Comparison of ENCODE assay signal across 20 mouse cellular contexts in genomic region chr16:12693346-12693745, GRCm38 (mm10).
DNase-seq lines count a peak whose midpoint lies in the region; ATAC-seq and TF ChIP-seq lines count a peak whose summit lies in the region.
"Had no signal": no experiment of that assay in that cellular context is flagged by ENCODE, and none has a peak within 500 bp of the region (broad histone marks: within the 10 kb centered on the region; RNA-seq: fewer than 3 reads in every experiment).

No protein-coding gene starts in this region.

- H3K4me3 ChIP-seq in midbrain, embryonic 11.5 days (ENCODE audit: low read depth, low read length) = no peak overlapping the region
- no peak overlapping the region for H3K4me3 ChIP-seq in midbrain, postnatal 0 days (ENCODE audit: low read depth, low read length)
- H3K4me3 ChIP-seq: embryonic facial prominence, embryonic 10.5 days; forebrain, embryonic 13.5 days; hindbrain, embryonic 13.5 days had no signal

- no peaks in the 10 kb centered on the region for H3K9me3 ChIP-seq in midbrain, embryonic 11.5 days (ENCODE audit: control insufficient read depth, low read length)
- H3K9me3 ChIP-seq in midbrain, postnatal 0 days (ENCODE audit: low read length) = no peaks in the 10 kb centered on the region
- H3K9me3 ChIP-seq: embryonic facial prominence, embryonic 10.5 days; forebrain, embryonic 13.5 days; G1E; hindbrain, embryonic 13.5 days had no signal

- no peak overlapping the region for H3K4me2 ChIP-seq in midbrain, embryonic 11.5 days
- H3K4me2 ChIP-seq in midbrain, postnatal 0 days (ENCODE audit: low read depth, low read length, poor library complexity, severe bottlenecking) = no peak overlapping the region
- H3K4me2 ChIP-seq: forebrain, embryonic 13.5 days; hindbrain, embryonic 13.5 days had no signal

- ATAC-seq in midbrain, embryonic 11.5 days (ENCODE audit: low FRiP score) = 0 out of 2 replicates have a peak, but pooled peaks have one; percentile 14
- ATAC-seq in midbrain, postnatal 0 days (ENCODE audit: low FRiP score) = no peak
- ATAC-seq: activated CD4-positive, CD25-positive, alpha-beta regulatory T cell, adult 4 months; forebrain, embryonic 13.5 days; forebrain, postnatal 0 days; hindbrain, postnatal 0 days had no signal

- H3K4me1 ChIP-seq in midbrain, embryonic 11.5 days (ENCODE audit: control insufficient read depth, insufficient read depth, low read length) = no peaks in the 10 kb centered on the region
- H3K4me1 ChIP-seq in midbrain, postnatal 0 days (ENCODE audit: insufficient read depth, low read length) = no peaks in the 10 kb centered on the region
- H3K4me1 ChIP-seq: embryonic facial prominence, embryonic 10.5 days; forebrain, embryonic 13.5 days; hindbrain, embryonic 13.5 days had no signal

- no peak for TF ChIP-seq CTCF in midbrain, postnatal 0 days (IDR thresholded peaks at IDR 0.05)

- H3K36me3 ChIP-seq in midbrain, embryonic 11.5 days (ENCODE audit: control insufficient read depth, insufficient read depth, low read length) = no peaks in the 10 kb centered on the region
- no peaks in the 10 kb centered on the region for H3K36me3 ChIP-seq in midbrain, postnatal 0 days (ENCODE audit: insufficient read depth, low read length)
- H3K36me3 ChIP-seq: embryonic facial prominence, embryonic 10.5 days; G1E; hindbrain, embryonic 13.5 days had no signal

- no peak overlapping the region for H3K9ac ChIP-seq in midbrain, embryonic 11.5 days (ENCODE audit: low read length)
- no peak overlapping the region for H3K9ac ChIP-seq in midbrain, postnatal 0 days (replicated peaks; ENCODE audit: low read length, poor library complexity, severe bottlenecking)
- H3K9ac ChIP-seq: forebrain, embryonic 13.5 days; forebrain, postnatal 0 days; hindbrain, embryonic 13.5 days had no signal

- WGBS in midbrain, embryonic 11.5 days = 68% methylated on average over 7 of the region's 7 CpGs
- WGBS in midbrain, postnatal 0 days = 84% methylated on average over 7 of the region's 7 CpGs

- H3K27me3 ChIP-seq in midbrain, embryonic 11.5 days (ENCODE audit: control insufficient read depth, insufficient read depth, low read length) = no peaks in the 10 kb centered on the region
- no peaks in the 10 kb centered on the region for H3K27me3 ChIP-seq in midbrain, postnatal 0 days (ENCODE audit: insufficient read depth, low read length)
- H3K27me3 ChIP-seq: forebrain, embryonic 13.5 days; hindbrain, embryonic 13.5 days had no signal

- peak; percentile 12 for DNase-seq in adrenal gland, adult 8-10 months
- DNase-seq in adrenal gland, postnatal 25 days = no peak
- peak; percentile 35 for DNase-seq in midbrain, embryonic 11.5 days (ENCODE audit: low spot score, missing footprints)
- DNase-seq in midbrain, postnatal 0 days (ENCODE audit: low spot score) = no peak
- DNase-seq in R1 (ENCODE audit: low read depth, low spot score) = peak; percentile 27
- peak; percentile 6 to 28 for DNase-seq in adrenal gland, postnatal 36 days
- no peak for DNase-seq in frontal cortex, postnatal 25 days (ENCODE audit: low spot score in 2 of 2)
- DNase-seq: cerebellum, adult 18-20 months; cerebellum, adult 9-11 months; cerebellum, postnatal 36 days; forebrain, postnatal 0 days; gastrocnemius, postnatal 36 days; kidney, adult 11 months; kidney, adult 9 months had no signal

- no peak overlapping the region for H3K27ac ChIP-seq in midbrain, embryonic 11.5 days (ENCODE audit: low read depth, low read length)
- H3K27ac ChIP-seq in midbrain, postnatal 0 days (ENCODE audit: low read depth, low read length) = no peak overlapping the region
- H3K27ac ChIP-seq: embryonic facial prominence, embryonic 10.5 days; forebrain, embryonic 13.5 days; hindbrain, embryonic 13.5 days; hindbrain, postnatal 0 days had no signal

Comparison
In these comparisons a context has a peak if more than half of its experiments do, and no peak if none do; other contexts are left out.
1. DNase-seq: peak in adrenal gland, adult 8-10 months (single experiment), midbrain, embryonic 11.5 days (single experiment), R1 (single experiment) and adrenal gland, postnatal 36 days (2 of 2); none in adrenal gland, postnatal 25 days (single experiment), midbrain, postnatal 0 days (single experiment) and frontal cortex, postnatal 25 days (0 of 2).